Mouse (Mus musculus) midbrain, embryonic 13.5 days (tissue): ENCODE measurements around the gene Rasgef1b. TPM values are rescaled to one million over a fixed set of nuclear protein-coding genes. Genes with fewer than 3 reads are reported as not detected.

ENCODE experiments used
- ATAC-seq: fragments of 200-750 bp; cut with Nextera tagmentation; 2 replicates; pipeline ENCODE4 v1.8.0; 2017; ENCODE audit warnings: mild to moderate bottlenecking, moderate TSS enrichment, moderate library complexity
- H3K27ac ChIP-seq: fragments of 300-500 bp; sonication (generic); 2 replicates; pipeline ENCODE4 v1.5.1; 2015; ENCODE audit warnings: inconsistent platforms, mild to moderate bottlenecking, moderate library complexity
- H3K27me3 ChIP-seq: fragments of 300-500 bp; sonication (generic); 2 replicates; pipeline ENCODE4 v1.6.1; 2015; ENCODE audit warnings: mild to moderate bottlenecking, inconsistent platforms
- H3K36me3 ChIP-seq: fragments of 300-500 bp; sonication (generic); 2 replicates; pipeline ENCODE4 v1.6.1; 2015; ENCODE audit warnings: mild to moderate bottlenecking, inconsistent platforms
- H3K4me1 ChIP-seq: fragments of 300-500 bp; sonication (generic); replicated peaks from 2 replicates; pipeline ENCODE4 v1.6.1; 2015; ENCODE audit warnings: inconsistent platforms
- H3K4me2 ChIP-seq: fragments of 300-500 bp; sonication (generic); replicated peaks from 2 replicates; pipeline ENCODE4 v1.6.1; 2015; ENCODE audit warnings: moderate library complexity, mild to moderate bottlenecking, inconsistent platforms
- H3K4me3 ChIP-seq: fragments of 300-500 bp; sonication (generic); replicated peaks from 2 replicates; pipeline ENCODE4 v1.5.1; 2015; ENCODE audit warnings: mild to moderate bottlenecking, inconsistent platforms
- H3K9ac ChIP-seq: fragments of 300-500 bp; sonication (generic); replicated peaks from 2 replicates; pipeline ENCODE4 v1.6.1; 2015; ENCODE audit warnings: mild to moderate bottlenecking, inconsistent platforms
- H3K9me3 ChIP-seq: fragments of 300-500 bp; sonication (generic); 2 replicates; pipeline ENCODE4 v1.6.1; 2016; ENCODE audit warnings: mild to moderate bottlenecking, inconsistent platforms
- WGBS: fragments of 180-500 bp; shearing (Covaris S2); methylation state at CpG from one replicate; pipeline ENCODE4 v1.1.7; 2015; 5-methylcytosine and 5-hydroxymethylcytosine counted together
- polyA plus RNA-seq: library from polyadenylated mRNA; unstranded; fragments of >200 nt; fragmentation: Nextera tagmentation; extraction: Ambion mirVana; gene quantifications from 2 replicates; pipeline ENCODE4 v1.2.1, GENCODE M21; 2015

The Rasgef1b gene
- polyA plus RNA-seq, 1 experiment from 2014 or later, result 69.2 TPM

- Histone ChIP-seq H3K9me3 (no peaks in the 10 kb centered on the region), H3K27ac (no peak overlapping the region), H3K4me1 (peaks cover 18% of the 10 kb centered on the region), H3K4me2 (no peak overlapping the region), H3K36me3 (peaks cover 48% of the 10 kb centered on the region), H3K4me3 (no peak overlapping the region), H3K9ac (no peak overlapping the region), H3K27me3 (no peaks in the 10 kb centered on the region)
- no peak for ATAC-seq
- 85% methylated on average over 11 of the region's 11 CpGs for WGBS
These were observed 486.7 kb downstream of the Rasgef1b start for GRCm38 (mm10) chr5:99241988-99242740.

GRCm38 (mm10) chr5:99240501-99240900 is 488.4 kb downstream of the Rasgef1b start:
- no peak overlapping the region for H3K4me2 ChIP-seq
- ATAC-seq, result no peak
- H3K27ac ChIP-seq, result no peak overlapping the region
- H3K4me3 ChIP-seq, result no peak overlapping the region
- no peak overlapping the region for H3K9ac ChIP-seq
- 95% methylated on average over 6 of the region's 6 CpGs for WGBS
- H3K36me3 ChIP-seq, result peaks cover 51% of the 10 kb centered on the region
- H3K9me3 ChIP-seq, result no peaks in the 10 kb centered on the region
- no peaks in the 10 kb centered on the region for H3K27me3 ChIP-seq
- H3K4me1 ChIP-seq, result 0 out of 2 replicates have a peak, but pooled peaks cover 3% of the 10 kb centered on the region

- peaks cover 53% of the 10 kb centered on the region for H3K36me3 ChIP-seq
- H3K27ac ChIP-seq, result no peak overlapping the region
- no peak overlapping the region for H3K4me3 ChIP-seq
- ATAC-seq, result no peak
- no peak overlapping the region for H3K4me2 ChIP-seq
- H3K4me1 ChIP-seq, result no peaks in the 10 kb centered on the region
- no peaks in the 10 kb centered on the region for H3K9me3 ChIP-seq
- no peaks in the 10 kb centered on the region for H3K27me3 ChIP-seq
- 91% methylated on average over 9 of the region's 9 CpGs for WGBS
- H3K9ac ChIP-seq, result no peak overlapping the region
These were observed 489.2 kb downstream of the Rasgef1b start for GRCm38 (mm10) chr5:99239677-99240076.

GRCm38 (mm10) chr5:99238150-99238549 is 490.7 kb downstream of the Rasgef1b start:
- Histone ChIP-seq H3K9ac (no peak overlapping the region), H3K4me3 (no peak overlapping the region), H3K27ac (no peak overlapping the region), H3K27me3 (no peaks in the 10 kb centered on the region), H3K4me2 (no peak overlapping the region), H3K4me1 (no peaks in the 10 kb centered on the region), H3K9me3 (no peaks in the 10 kb centered on the region), H3K36me3 (peaks cover 67% of the 10 kb centered on the region)
- 90% methylated on average over 4 of the region's 4 CpGs for WGBS
- ATAC-seq, result no peak

GRCm38 (mm10) chr5:99236888-99237752 is 491.7 kb downstream of the Rasgef1b start:
- Histone ChIP-seq H3K27ac (no peak overlapping the region), H3K36me3 (peaks cover 71% of the 10 kb centered on the region), H3K9me3 (no peaks in the 10 kb centered on the region), H3K27me3 (no peaks in the 10 kb centered on the region), H3K4me2 (no peak overlapping the region), H3K9ac (no peak overlapping the region), H3K4me3 (no peak overlapping the region), H3K4me1 (no peaks in the 10 kb centered on the region)
- no peak for ATAC-seq
- 78% methylated on average over 11 of the region's 11 CpGs for WGBS

GRCm38 (mm10) chr5:99236431-99236830 is 492.4 kb downstream of the Rasgef1b start:
- Histone ChIP-seq H3K9ac (no peak overlapping the region), H3K4me2 (no peak overlapping the region), H3K4me3 (no peak overlapping the region), H3K27me3 (no peaks in the 10 kb centered on the region), H3K27ac (no peak overlapping the region), H3K9me3 (no peaks in the 10 kb centered on the region), H3K4me1 (no peaks in the 10 kb centered on the region), H3K36me3 (peaks cover 72% of the 10 kb centered on the region)
- WGBS, result 93% methylated on average over 4 of the region's 4 CpGs
- ATAC-seq, result no peak

- peaks cover 71% of the 10 kb centered on the region for H3K36me3 ChIP-seq
- no peaks in the 10 kb centered on the region for H3K27me3 ChIP-seq
- no peak for ATAC-seq
- no peak overlapping the region for H3K4me3 ChIP-seq
- H3K9ac ChIP-seq, result no peak overlapping the region
- no peaks in the 10 kb centered on the region for H3K4me1 ChIP-seq
- no peak overlapping the region for H3K4me2 ChIP-seq
- no peaks in the 10 kb centered on the region for H3K9me3 ChIP-seq
- H3K27ac ChIP-seq, result no peak overlapping the region
- 93% methylated on average over 17 of the region's 17 CpGs for WGBS
These were observed 494.6 kb downstream of the Rasgef1b start for GRCm38 (mm10) chr5:99234275-99234674.

GRCm38 (mm10) chr5:99233176-99233575 is 495.7 kb downstream of the Rasgef1b start:
- H3K27me3 ChIP-seq, result no peaks in the 10 kb centered on the region
- no peak overlapping the region for H3K9ac ChIP-seq
- H3K4me3 ChIP-seq, result no peak overlapping the region
- H3K27ac ChIP-seq, result no peak overlapping the region
- 71% methylated on average over 3 of the region's 3 CpGs for WGBS
- H3K4me1 ChIP-seq, result no peaks in the 10 kb centered on the region
- peaks cover 72% of the 10 kb centered on the region for H3K36me3 ChIP-seq
- no peak overlapping the region for H3K4me2 ChIP-seq
- no peaks in the 10 kb centered on the region for H3K9me3 ChIP-seq
- ATAC-seq, result no peak

- no peak overlapping the region for H3K4me3 ChIP-seq
- peaks cover 73% of the 10 kb centered on the region for H3K36me3 ChIP-seq
- no peak overlapping the region for H3K4me2 ChIP-seq
- no peak for ATAC-seq
- no peaks in the 10 kb centered on the region for H3K27me3 ChIP-seq
- H3K4me1 ChIP-seq, result no peaks in the 10 kb centered on the region
- H3K9me3 ChIP-seq, result no peaks in the 10 kb centered on the region
- no peak overlapping the region for H3K9ac ChIP-seq
- WGBS, result 91% methylated on average over 8 of the region's 8 CpGs
- H3K27ac ChIP-seq, result no peak overlapping the region
These were observed 496.5 kb downstream of the Rasgef1b start for GRCm38 (mm10) chr5:99232410-99232809.

GRCm38 (mm10) chr5:99230476-99230875 is 498.4 kb downstream of the Rasgef1b start:
- Histone ChIP-seq H3K4me3 (no peak overlapping the region), H3K4me1 (no peaks in the 10 kb centered on the region), H3K9me3 (no peaks in the 10 kb centered on the region), H3K36me3 (peaks cover 86% of the 10 kb centered on the region), H3K27ac (no peak overlapping the region), H3K9ac (no peak overlapping the region), H3K4me2 (no peak overlapping the region), H3K27me3 (no peaks in the 10 kb centered on the region)
- WGBS, result 86% methylated on average over 7 of the region's 7 CpGs
- no peak for ATAC-seq

- Histone ChIP-seq H3K27ac (no peak overlapping the region), H3K4me2 (no peak overlapping the region), H3K27me3 (no peaks in the 10 kb centered on the region), H3K9ac (no peak overlapping the region), H3K9me3 (no peaks in the 10 kb centered on the region), H3K4me1 (no peaks in the 10 kb centered on the region; the same call in 1 of the 2 replicates), H3K36me3 (peaks cover 75% of the 10 kb centered on the region), H3K4me3 (no peak overlapping the region)
- ATAC-seq, result no peak
- 66% methylated on average over 4 of the region's 4 CpGs for WGBS
These were observed 501.5 kb downstream of the Rasgef1b start for GRCm38 (mm10) chr5:99227361-99227760.

GRCm38 (mm10) chr5:99224571-99225011 is 504.3 kb downstream of the Rasgef1b start:
- H3K9ac ChIP-seq, result no peak overlapping the region
- H3K4me2 ChIP-seq, result no peak overlapping the region
- H3K4me3 ChIP-seq, result no peak overlapping the region
- H3K36me3 ChIP-seq, result peaks cover 73% of the 10 kb centered on the region
- no peak for ATAC-seq
- no peaks in the 10 kb centered on the region for H3K27me3 ChIP-seq
- no peaks in the 10 kb centered on the region; the same call in 1 of the 2 replicates for H3K4me1 ChIP-seq
- 55% methylated on average over 5 of the region's 5 CpGs for WGBS
- H3K27ac ChIP-seq, result no peak overlapping the region
- H3K9me3 ChIP-seq, result no peaks in the 10 kb centered on the region
